Mouse (Mus musculus) kidney, postnatal 0 days (tissue): Measurements from ENCODE around the gene Ccnf. TPM values are rescaled to one million over a fixed set of nuclear protein-coding genes. Genes with fewer than 3 reads are reported as not detected.

Experiments used
- ATAC-seq: fragments of 200-750 bp; cut with Nextera tagmentation; replicated peaks from 2 replicates; pipeline ENCODE4 v1.8.0; 2017; ENCODE audit warnings: low read depth, moderate number of reproducible peaks, moderate TSS enrichment, moderate library complexity; ENCODE audit not compliant: low FRiP score
- DNase-seq: peaks from one replicate; pipeline ENCODE4 v3.0.0-alpha.2; 2016; ENCODE audit warnings: low spot score
- H3K27ac ChIP-seq: fragments of 300-500 bp; sonication (generic); 2 replicates; pipeline ENCODE4 v1.5.1; 2014; ENCODE audit warnings: mild to moderate bottlenecking
- H3K27me3 ChIP-seq: fragments of 300-500 bp; sonication (generic); 2 replicates; pipeline ENCODE4 v1.6.1; 2014; ENCODE audit warnings: low read length, mixed read lengths; ENCODE audit not compliant: insufficient read depth
- H3K36me3 ChIP-seq: fragments of 300-500 bp; sonication (generic); 2 replicates; pipeline ENCODE4 v1.6.1; 2014; ENCODE audit warnings: low read length, mixed read lengths; ENCODE audit not compliant: insufficient read depth
- H3K4me1 ChIP-seq: fragments of 300-500 bp; sonication (generic); replicated peaks from 2 replicates; pipeline ENCODE4 v1.6.1; 2014; ENCODE audit warnings: antibody characterized with exemption, low read length, mixed read lengths; ENCODE audit not compliant: insufficient read depth
- H3K4me2 ChIP-seq: fragments of 300-500 bp; sonication (generic); 2 replicates; pipeline ENCODE4 v1.6.1; 2014; ENCODE audit warnings: mild to moderate bottlenecking, low read length, moderate library complexity, mixed read lengths
- H3K4me3 ChIP-seq: fragments of 300-500 bp; sonication (generic); replicated peaks from 2 replicates; pipeline ENCODE4 v1.5.1; 2014; ENCODE audit warnings: low read depth, low read length
- H3K9ac ChIP-seq: fragments of 300-500 bp; sonication (generic); 2 replicates; pipeline ENCODE4 v1.6.1; 2014; ENCODE audit warnings: low read depth, low read length
- H3K9me3 ChIP-seq: fragments of 300-500 bp; sonication (generic); replicated peaks from 2 replicates; pipeline ENCODE4 v1.6.1; 2016; ENCODE audit warnings: low read length, inconsistent platforms, mixed read lengths
- CTCF ChIP-seq: IDR thresholded peaks from 2 replicates; pipeline ENCODE4 v1.5.1; 2016; ENCODE audit warnings: antibody characterized with exemption, low read depth, mild to moderate bottlenecking, moderate library complexity
- WGBS: fragments of 180-500 bp; shearing (Covaris S2); extraction: QIAGEN DNeasy Blood & Tissue Kit; methylation state at CpG from one replicate; pipeline ENCODE4 v1.1.7; 2014; 5-methylcytosine and 5-hydroxymethylcytosine counted together
- polyA plus RNA-seq: library from polyadenylated mRNA; unstranded; fragments of >200 nt; fragmentation: Nextera tagmentation; extraction: Ambion mirVana; gene quantifications from 2 replicates; pipeline ENCODE4 v1.2.1, GENCODE M21; 2015

The Ccnf gene
- 18.3 and 23.2 TPM in 2 replicates for polyA plus RNA-seq

DNA sequence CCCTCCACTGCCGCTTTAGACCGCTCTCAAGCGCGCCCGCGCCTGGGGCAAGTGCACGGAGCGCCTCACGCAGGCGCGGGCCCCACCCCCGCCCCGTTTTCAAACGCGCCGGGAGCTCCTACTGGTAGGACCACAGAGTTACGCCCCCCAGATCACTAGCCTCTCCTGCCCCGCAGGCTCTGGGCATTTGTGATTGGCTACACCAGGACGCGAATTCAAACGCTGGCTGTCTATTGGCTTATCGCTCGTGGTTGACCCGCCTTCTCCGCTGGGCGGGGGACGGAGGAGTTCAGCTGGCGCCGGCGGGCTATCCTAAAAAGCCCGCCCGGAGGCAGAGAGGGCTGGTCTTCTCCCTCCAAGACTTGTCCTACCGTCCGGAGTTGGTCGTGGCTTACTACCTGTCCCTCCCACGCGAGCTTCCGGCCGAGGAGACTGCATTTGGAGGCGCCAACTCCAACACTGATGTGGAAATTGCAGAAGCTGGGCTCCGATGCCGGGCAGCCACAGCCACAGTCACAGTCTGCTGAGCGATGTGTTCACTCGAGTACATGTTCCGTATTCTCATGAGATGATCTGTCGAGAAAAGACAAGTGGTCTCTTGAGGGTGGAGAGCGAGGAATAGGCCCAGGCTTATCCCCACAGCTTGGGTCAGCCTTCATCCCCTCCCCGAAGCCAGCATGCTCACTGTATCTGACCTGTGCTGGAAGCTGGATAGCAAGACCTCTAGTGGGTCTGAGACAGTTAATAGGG lies at the start of gene Ccnf:
Gene Ccnf (minus strand): TSS at position 165 of the 750 bp plus-strand sequence.
- peak; percentile 100 for DNase-seq
- peak within 1 kb of the TSS; percentile 82 for H3K4me2 ChIP-seq
- peaks cover 2% of the 10 kb centered on the region; the same call in 1 of the 2 replicates for H3K36me3 ChIP-seq
- no peaks in the 10 kb centered on the region; the same call in 1 of the 2 replicates for H3K4me1 ChIP-seq
- no peaks in the 10 kb centered on the region for H3K9me3 ChIP-seq
- H3K9ac ChIP-seq, result peak within 1 kb of the TSS; percentile 71
- under 1% methylated on average over 48 of the region's 48 CpGs for WGBS
- peak; percentile 100 for ATAC-seq
- H3K4me3 ChIP-seq, result peak within 1 kb of the TSS; percentile 57
- peak within 1 kb of the TSS; percentile 20; the same call in 1 of the 2 replicates for H3K27ac ChIP-seq
- H3K27me3 ChIP-seq, result no peaks in the 10 kb centered on the region
- TF ChIP-seq CTCF, result peak; percentile 52

DNA sequence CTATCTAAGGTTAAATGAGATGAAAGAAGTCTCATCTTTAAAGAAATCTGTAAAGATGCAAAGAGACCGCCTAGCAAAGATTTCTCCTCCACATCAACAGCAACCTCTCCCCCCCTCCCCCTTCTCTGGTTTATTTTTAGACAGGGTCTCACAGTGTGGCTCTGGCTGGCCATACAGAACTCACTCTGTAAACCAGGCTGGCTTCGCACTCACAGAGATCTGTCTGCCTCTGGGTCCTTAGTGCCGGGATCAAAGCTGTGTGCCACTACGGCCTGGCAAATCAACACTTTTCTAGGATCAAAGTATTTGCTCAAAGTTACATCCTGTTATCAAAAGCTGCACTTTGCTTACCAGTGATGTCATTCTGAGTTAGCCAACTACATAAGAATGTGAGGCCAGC lies 49.4 kb upstream of the Ccnf start:
- TF ChIP-seq CTCF, result no peak
- no peak overlapping the region for H3K4me2 ChIP-seq
- H3K4me3 ChIP-seq, result no peak overlapping the region
- 69% methylated on average over 4 of the region's 4 CpGs for WGBS
- ATAC-seq, result no peak
- DNase-seq, result no peak
- H3K27me3 ChIP-seq, result no peaks in the 10 kb centered on the region
- no peak overlapping the region for H3K9ac ChIP-seq
- no peak overlapping the region for H3K27ac ChIP-seq
- H3K4me1 ChIP-seq, result no peaks in the 10 kb centered on the region
- no peaks in the 10 kb centered on the region for H3K9me3 ChIP-seq
- H3K36me3 ChIP-seq, result no peaks in the 10 kb centered on the region

DNA sequence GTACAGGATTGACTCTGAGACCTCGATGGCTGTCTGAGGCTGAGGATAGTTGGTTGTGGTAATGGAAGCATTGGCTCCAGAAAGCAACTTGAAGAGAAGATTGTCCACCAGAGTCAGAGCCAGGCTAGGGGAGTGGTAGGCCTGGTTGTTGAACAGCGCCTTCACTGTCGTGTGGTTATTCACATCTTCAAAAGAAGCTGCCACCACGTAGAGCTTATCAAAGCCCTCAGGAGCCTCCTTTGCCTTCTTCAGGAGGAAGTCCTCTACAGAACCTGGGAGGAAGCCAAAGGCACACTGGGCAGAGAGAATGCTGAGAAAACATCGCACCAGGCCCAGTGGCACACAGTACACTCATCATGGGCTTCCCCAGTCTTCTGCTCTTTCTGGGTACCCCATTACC lies 38.1 kb upstream of the Ccnf start:
- Histone ChIP-seq H3K9ac (no peak overlapping the region), H3K4me3 (no peak overlapping the region), H3K27ac (no peak overlapping the region), H3K9me3 (no peaks in the 10 kb centered on the region), H3K36me3 (no peaks in the 10 kb centered on the region), H3K4me1 (no peaks in the 10 kb centered on the region), H3K4me2 (no peak overlapping the region), H3K27me3 (no peaks in the 10 kb centered on the region)
- no peak for DNase-seq
- 81% methylated on average over 5 of the region's 5 CpGs for WGBS
- TF ChIP-seq CTCF, result no peak
- ATAC-seq, result no peak

DNA sequence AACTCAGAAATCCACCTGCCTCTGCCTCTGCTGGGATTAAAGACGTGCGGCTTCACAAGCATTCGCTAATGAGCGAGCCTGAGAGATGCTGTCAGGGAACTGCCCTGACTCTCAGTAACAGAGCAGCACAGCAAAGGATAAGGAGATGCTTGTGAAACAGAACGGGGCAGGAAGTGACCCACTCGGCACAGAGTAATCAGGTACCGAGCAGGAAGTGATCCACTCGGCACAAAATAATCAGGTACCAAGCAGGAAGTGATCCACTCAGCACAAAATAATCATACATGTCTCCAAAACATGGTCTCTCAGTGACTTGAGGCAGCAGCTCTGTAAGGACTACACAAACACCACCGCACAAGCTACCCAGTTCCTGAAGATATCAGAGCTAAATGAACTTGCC lies 37.2 kb upstream of the Ccnf start:
- no peak for ATAC-seq

DNA sequence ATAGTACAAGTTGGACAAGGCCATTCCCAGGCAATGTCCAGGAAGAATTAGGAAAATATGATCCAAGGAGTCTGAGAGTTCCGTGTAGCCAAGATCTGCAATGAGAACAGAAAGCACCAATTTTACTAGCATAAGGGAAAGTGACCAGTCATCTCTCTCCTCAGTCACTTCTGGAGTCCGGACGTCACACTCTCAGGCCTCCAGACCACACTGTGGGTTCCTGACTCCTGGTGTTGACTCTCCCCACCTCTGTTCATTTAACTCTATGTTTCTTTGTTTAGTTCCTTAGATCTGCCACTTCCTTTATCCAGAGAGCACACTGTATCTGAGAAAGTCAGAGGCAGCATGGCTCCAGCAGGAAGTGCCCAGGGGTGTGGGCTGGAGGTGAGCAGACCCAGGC lies 34.4 kb upstream of the Ccnf start:
- H3K9me3 ChIP-seq, result no peaks in the 10 kb centered on the region

More for the DNA sequence above, 37.2 kb upstream of the Ccnf start:
- Histone ChIP-seq H3K27ac (no peak overlapping the region), H3K4me1 (no peaks in the 10 kb centered on the region), H3K9me3 (no peaks in the 10 kb centered on the region), H3K4me3 (no peak overlapping the region), H3K27me3 (no peaks in the 10 kb centered on the region), H3K36me3 (no peaks in the 10 kb centered on the region), H3K9ac (no peak overlapping the region), H3K4me2 (no peak overlapping the region)
- DNase-seq, result no peak
- TF ChIP-seq CTCF, result no peak
- WGBS, result 81% methylated on average over 9 of the region's 9 CpGs

DNA sequence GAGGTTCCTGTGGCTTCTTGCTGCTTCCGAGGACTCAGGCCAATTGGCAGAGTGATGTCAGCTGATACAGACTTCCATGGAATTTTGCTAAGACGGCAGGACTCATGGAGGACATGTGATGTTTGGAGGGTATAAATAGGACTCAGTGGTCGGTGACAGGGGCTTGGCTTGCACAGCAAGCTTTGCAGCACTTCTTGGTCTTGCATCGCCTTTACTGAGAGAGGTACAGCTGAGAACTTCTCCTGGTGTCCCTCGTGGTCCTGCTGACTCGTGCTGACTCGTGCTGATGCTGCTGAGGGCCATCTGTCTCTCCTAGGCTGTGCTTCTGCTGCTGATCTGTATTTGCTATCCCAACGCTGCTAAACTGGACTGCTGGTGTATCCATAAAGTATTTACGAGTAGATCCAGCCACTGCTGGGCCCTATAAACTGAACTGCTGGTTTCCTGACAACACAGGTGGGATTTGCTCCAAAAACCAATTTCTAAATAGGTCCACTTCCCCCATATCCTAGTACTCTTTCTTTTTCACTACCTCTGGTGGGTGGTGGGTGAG lies 32.1 kb upstream of the Ccnf start:
- no peak overlapping the region for H3K9ac ChIP-seq
- DNase-seq, result no peak
- no peaks in the 10 kb centered on the region for H3K27me3 ChIP-seq
- no peak overlapping the region for H3K4me3 ChIP-seq
- ATAC-seq, result no peak
- H3K27ac ChIP-seq, result no peak overlapping the region
- no peaks in the 10 kb centered on the region for H3K9me3 ChIP-seq
- H3K4me2 ChIP-seq, result no peak overlapping the region
- no peak for TF ChIP-seq CTCF
- 67% methylated on average over 9 of the region's 9 CpGs for WGBS
- no peaks in the 10 kb centered on the region for H3K4me1 ChIP-seq
- no peaks in the 10 kb centered on the region for H3K36me3 ChIP-seq

More for the DNA sequence above, 34.4 kb upstream of the Ccnf start:
- H3K36me3 ChIP-seq, result no peaks in the 10 kb centered on the region
- H3K4me3 ChIP-seq, result no peak overlapping the region
- no peak for TF ChIP-seq CTCF
- H3K27ac ChIP-seq, result no peak overlapping the region
- H3K9ac ChIP-seq, result no peak overlapping the region
- ATAC-seq (no peak), DNase-seq (no peak)
- WGBS, result 61% methylated on average over 3 of the region's 3 CpGs
- H3K4me1 ChIP-seq, result no peaks in the 10 kb centered on the region
- no peaks in the 10 kb centered on the region for H3K27me3 ChIP-seq
- no peak overlapping the region for H3K4me2 ChIP-seq
